Mouse (Mus musculus) mesoderm, embryonic 11.5 days (tissue): ENCODE results near the gene Brca1.
"Not testable (repeated sequence)": the region's sequence is repeated elsewhere in the genome, so short reads cannot be mapped to it uniquely, and the experiment has no call there.

Experiments
- DNase-seq: peaks from one replicate; pipeline ENCODE4 v3.0.0-alpha.2; 2012; ENCODE audit warnings: low read depth, low spot score

Gene Brca1

DNA sequence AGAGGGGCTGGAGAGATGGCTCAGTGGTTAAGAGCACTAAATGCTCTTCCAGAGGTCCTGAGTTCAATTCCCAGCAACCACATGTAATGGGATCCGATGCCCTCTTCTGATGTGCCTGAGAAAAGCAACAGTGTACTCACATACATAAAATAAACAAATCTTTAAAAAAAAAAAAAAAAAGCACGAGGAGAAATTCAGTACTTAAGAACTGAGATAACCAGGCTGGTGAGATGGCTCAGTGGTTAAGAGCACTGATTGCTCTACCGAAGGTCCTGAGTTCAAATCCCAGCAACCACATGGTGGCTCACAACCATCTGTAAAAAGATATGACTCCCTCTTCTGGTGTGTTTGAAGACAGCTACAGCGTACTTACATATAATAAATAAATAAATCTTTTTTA, 102.2 kb downstream of the Brca1 start:
- not testable (repeated sequence) for DNase-seq

DNA sequence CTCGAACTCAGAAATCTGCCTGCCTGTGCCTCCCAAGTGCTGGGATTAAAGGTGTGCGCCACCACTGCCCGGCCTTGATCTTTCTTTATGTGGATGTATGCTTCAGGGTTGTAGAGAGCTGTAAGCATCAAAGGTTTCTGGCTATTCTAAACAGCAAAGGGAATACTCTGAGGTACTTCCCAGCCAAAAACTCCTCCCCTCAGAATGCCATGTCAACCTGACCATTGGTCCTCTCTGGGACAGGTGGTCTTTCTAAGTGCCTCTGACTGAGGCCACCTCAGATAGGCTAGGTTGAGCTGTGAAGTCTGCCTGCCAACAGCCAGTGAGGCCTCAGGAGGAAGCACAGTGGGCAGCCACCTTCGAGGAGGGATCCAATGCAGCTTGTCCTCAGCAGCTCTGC, 102.9 kb downstream of the Brca1 start:
- DNase-seq = no peak

DNA sequence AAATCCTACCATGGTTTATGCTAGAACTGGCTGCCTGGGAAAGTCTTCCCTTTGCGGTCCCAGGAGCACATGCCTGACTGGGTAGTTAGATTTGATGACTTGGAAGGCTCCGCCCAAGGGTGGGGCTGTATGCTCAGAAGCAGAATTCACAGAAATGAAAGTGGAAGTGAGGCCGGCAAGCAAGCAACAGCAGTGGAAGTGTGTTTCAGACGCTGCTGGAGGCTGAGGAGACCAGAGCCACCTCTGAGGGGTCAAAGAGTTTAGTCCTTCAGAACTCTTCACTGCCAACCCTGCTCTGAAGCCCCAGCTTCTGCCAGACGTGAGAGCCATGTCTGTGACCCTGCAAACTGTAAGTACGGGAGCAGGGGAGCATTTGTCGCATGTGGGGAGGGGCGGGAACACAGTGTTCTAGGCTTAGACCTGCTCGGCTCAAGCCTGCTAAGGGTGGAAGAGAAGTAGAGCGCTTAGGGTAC, 103.4 kb downstream of the Brca1 start, which contains the start of gene Ifi35:
Gene Ifi35 (plus strand): TSS at position 134 of the 473 bp plus-strand sequence.
- no peak for DNase-seq

GRCm38 (mm10) chr11:101447786-101448185, 104.0 kb downstream of the Brca1 start:
- DNase-seq = no peak

- not testable (repeated sequence) for DNase-seq
Observed at GRCm38 (mm10) chr11:101446860-101447259, 104.9 kb downstream of the Brca1 start.

DNA sequence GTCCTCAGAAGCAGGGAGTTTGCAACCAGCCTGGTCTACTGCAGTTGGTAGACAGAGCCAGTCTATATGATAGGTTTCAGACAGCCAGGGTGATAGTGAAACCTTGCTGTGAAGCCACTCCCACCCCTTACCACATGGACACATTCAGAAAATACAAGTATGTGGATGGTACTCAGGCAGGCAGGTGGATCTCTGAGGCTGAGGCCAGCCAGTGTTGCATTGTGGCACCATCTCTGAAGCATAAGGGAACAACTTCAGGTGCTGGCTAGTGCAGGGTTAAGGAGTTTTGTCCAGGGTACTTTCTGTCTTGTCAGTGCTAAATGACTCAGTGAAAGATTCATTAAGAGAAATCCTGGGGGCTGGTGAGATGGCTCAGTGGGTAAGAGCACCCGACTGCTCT, 105.4 kb downstream of the Brca1 start:
- DNase-seq = no peak

DNA sequence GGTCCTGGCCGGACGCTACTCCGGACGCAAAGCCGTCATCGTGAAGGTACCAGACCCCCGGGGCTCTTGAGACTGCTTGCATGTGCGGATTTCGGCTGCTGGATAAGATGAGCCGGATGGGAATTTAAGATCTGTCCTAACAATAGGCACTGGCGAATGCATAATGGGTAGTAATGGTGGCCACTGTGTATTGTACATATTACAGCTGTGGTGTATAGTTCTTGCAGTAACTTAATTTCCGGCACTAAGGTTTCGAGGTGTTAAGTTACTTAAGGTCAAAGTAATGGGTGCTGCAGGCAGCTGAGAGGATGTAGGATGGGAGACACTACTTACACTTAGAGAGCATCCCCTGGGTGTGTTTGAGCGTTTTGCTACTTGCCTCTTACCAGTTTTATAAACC, 109.0 kb downstream of the Brca1 start:
- no peak for DNase-seq

GRCm38 (mm10) chr11:101442127-101442693, 109.5 kb downstream of the Brca1 start, which contains the start of gene Rpl27:
Gene Rpl27 (plus strand): TSS chr11:101442298.
- peak; percentile 100 for DNase-seq

DNA sequence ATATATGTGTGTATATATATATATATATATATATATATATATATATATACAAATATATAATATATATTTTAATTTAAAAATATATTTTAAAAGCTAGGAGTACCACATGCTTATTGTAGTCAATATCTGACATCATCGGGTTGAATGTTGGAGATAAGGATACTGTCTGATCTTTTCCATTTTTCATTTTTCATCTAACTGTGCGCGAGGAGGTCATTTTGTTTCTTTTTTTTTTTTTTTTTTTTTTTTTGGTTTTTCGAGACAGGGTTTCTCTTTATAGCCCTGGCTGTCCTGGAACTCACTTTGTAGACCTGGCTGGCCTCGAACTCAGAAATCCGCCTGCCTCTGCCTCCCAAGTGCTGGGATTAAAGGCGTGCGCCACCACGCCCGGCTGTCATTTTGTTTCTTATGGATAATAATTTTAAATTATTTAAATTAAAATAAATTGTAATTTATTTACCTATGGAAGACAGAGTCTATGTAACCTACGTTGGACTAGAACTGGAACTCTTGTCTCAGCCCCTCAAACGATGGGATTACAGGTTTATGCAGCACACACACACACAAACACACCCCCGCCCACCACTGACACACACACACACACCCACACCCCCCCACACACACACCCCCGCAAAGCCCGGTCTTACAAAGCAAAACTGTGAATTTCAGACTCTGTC, 110.2 kb downstream of the Brca1 start:
- DNase-seq = not testable (repeated sequence)
